Mouse (Mus musculus) erythroblast, adult 5-6 weeks (primary cell): ENCODE measurements around the gene Wnt7a. TPM values are rescaled to one million over a fixed set of nuclear protein-coding genes. Genes with fewer than 3 reads are reported as not detected.

Source experiments
- ATAC-seq: replicated peaks from 2 replicates; pipeline ENCODE4 v1.8.0; 2016; ENCODE audit warnings: moderate number of reproducible peaks, mild to moderate bottlenecking, moderate TSS enrichment, inconsistent platforms; ENCODE audit not compliant: poor library complexity, low FRiP score, severe bottlenecking
- total RNA-seq, 2 experiments: library from RNA; stranded (forward) in 1 of 2; stranded (reverse) in 1 of 2; fragments of 150-400 nt in 1 of 2; fragments of 200-764, 138-1000 nt in 1 of 2; gene quantifications; 2 replicates each; pipeline versions ENCODE4 v1.2.3 to v1.2.4; 2015 to 2017; ENCODE audit warnings: low replicate concordance in 2 of 2

Wnt7a gene
- total RNA-seq (2015; ENCODE audit: low replicate concordance) (not detected in 2 replicates), total RNA-seq (2017; ENCODE audit: low replicate concordance) (not detected in 2 replicates)

GRCm38 (mm10) chr6:91410961-91411368 lies at the start of gene Wnt7a:
TSS of gene Wnt7a (minus strand) at chr6:91411363.
- no peak for ATAC-seq

- ATAC-seq: no peak
These were observed 48.3 kb upstream of the Wnt7a start for GRCm38 (mm10) chr6:91459471-91459870.

- ATAC-seq: no peak
These were observed 43.4 kb upstream of the Wnt7a start for GRCm38 (mm10) chr6:91454546-91454945.

GRCm38 (mm10) chr6:91452056-91452455 lies 40.9 kb upstream of the Wnt7a start:
- no peak for ATAC-seq

- no peak for ATAC-seq
These were observed 38.5 kb upstream of the Wnt7a start for GRCm38 (mm10) chr6:91449472-91450225.

- ATAC-seq: no peak
These were observed 34.2 kb upstream of the Wnt7a start for GRCm38 (mm10) chr6:91445316-91445715.

GRCm38 (mm10) chr6:91441145-91441662 lies 30.0 kb upstream of the Wnt7a start:
- peak; percentile 33 for ATAC-seq

- ATAC-seq: peak; percentile 94
These were observed 29.4 kb upstream of the Wnt7a start for GRCm38 (mm10) chr6:91440474-91441144.

GRCm38 (mm10) chr6:91424151-91424550 lies 13.0 kb upstream of the Wnt7a start:
- no peak for ATAC-seq

- no peak for ATAC-seq
These were observed 10.5 kb upstream of the Wnt7a start for GRCm38 (mm10) chr6:91421629-91422028.

GRCm38 (mm10) chr6:91417291-91417845 lies 6.2 kb upstream of the Wnt7a start:
- no peak for ATAC-seq

- no peak for ATAC-seq
These were observed 5.0 kb upstream of the Wnt7a start for GRCm38 (mm10) chr6:91416146-91416545.

GRCm38 (mm10) chr6:91414890-91415289 lies 3.7 kb upstream of the Wnt7a start:
- no peak for ATAC-seq

GRCm38 (mm10) chr6:91411369-91411981 lies 312 bp upstream of the Wnt7a start:
- no peak for ATAC-seq

GRCm38 (mm10) chr6:91410168-91410780 lies 889 bp downstream of the Wnt7a start:
- no peak for ATAC-seq

GRCm38 (mm10) chr6:91409448-91410167 lies 1.6 kb downstream of the Wnt7a start:
- ATAC-seq: no peak

- no peak for ATAC-seq
These were observed 2.5 kb downstream of the Wnt7a start for GRCm38 (mm10) chr6:91408616-91409015.

GRCm38 (mm10) chr6:91401591-91401990 lies 9.6 kb downstream of the Wnt7a start:
- no peak for ATAC-seq

GRCm38 (mm10) chr6:91400514-91400913 lies 10.6 kb downstream of the Wnt7a start:
- no peak for ATAC-seq
